In the genomic region with DNA sequence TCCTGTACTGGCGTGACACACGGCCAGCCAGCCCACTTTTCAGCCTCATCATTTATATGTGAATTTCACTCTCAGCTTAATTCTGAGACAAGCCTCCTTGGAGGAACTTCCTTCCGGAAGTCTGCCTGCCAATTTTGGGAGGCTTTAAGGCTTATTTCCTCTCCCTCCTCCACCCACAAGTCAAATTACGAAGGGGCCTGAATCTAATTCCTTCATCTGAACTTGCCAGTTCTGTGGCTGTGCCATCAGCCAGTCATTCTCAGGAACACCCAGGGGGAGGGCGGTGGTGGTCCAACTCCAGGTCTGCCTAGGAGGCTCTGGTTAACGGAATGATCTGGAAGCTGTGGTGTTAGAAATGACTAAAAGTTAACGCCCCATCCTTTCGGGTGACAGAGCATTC, we compare ENCODE assay signal across 15 mouse cellular contexts.
DNase-seq lines count a peak whose midpoint lies in the region; ATAC-seq and TF ChIP-seq lines count a peak whose summit lies in the region.
"Had no signal": no experiment of that assay in that cellular context is flagged by ENCODE, and none has a peak within 500 bp of the region (broad histone marks: within the 10 kb centered on the region; RNA-seq: fewer than 3 reads in every experiment).

No protein-coding gene starts in this region.

- H3K27ac ChIP-seq in layer of hippocampus, adult 2 months, result peak overlapping the region; percentile 72
- 0 out of 2 replicates have a peak overlapping the region, but pooled peaks have one; percentile 11 for H3K27ac ChIP-seq in embryonic facial prominence, embryonic 14.5 days (replicated peaks; ENCODE audit: low read depth, low read length)
- H3K27ac ChIP-seq in hindbrain, embryonic 14.5 days, result no peak overlapping the region
- H3K27ac ChIP-seq: hindbrain, embryonic 15.5 days; limb, embryonic 12.5 days; liver, embryonic 15.5 days; macrophage; midbrain, embryonic 12.5 days; neural tube, embryonic 13.5 days; stomach, postnatal 0 days had no signal

- H3K4me1 ChIP-seq in embryonic facial prominence, embryonic 14.5 days (ENCODE audit: control insufficient read depth, insufficient read depth, low read length), result peaks cover 7% of the 10 kb centered on the region; the same call in 1 of the 2 replicates
- peaks cover 14% of the 10 kb centered on the region; the same call in 1 of the 2 replicates for H3K4me1 ChIP-seq in hindbrain, embryonic 14.5 days (replicated peaks; ENCODE audit: control insufficient read depth, insufficient read depth, low read length)

- intact Hi-C loops in heart, postnatal 25 days (cut with DNase I), result loop anchor here (5.0 kb wide), 3 partner anchors 629 to 1494 kb away; no protein-coding TSS in a partner anchor

- peak; percentile 33; the same call in 1 of the 2 replicates for ATAC-seq in common myeloid progenitor, adult 5-6 weeks (replicated peaks; ENCODE audit: low read depth, poor library complexity, severe bottlenecking)
- ATAC-seq in embryonic facial prominence, embryonic 14.5 days (ENCODE audit: low read depth), result no peak
- ATAC-seq in hindbrain, embryonic 14.5 days (ENCODE audit: low FRiP score), result no peak

- no peaks in the 10 kb centered on the region for H3K27me3 ChIP-seq in embryonic facial prominence, embryonic 14.5 days (replicated peaks; ENCODE audit: control insufficient read depth, insufficient read depth, low read length)
- H3K27me3 ChIP-seq in hindbrain, embryonic 14.5 days (ENCODE audit: control insufficient read depth, insufficient read depth, low read length), result 0 out of 2 replicates have a peak, but pooled peaks cover 3% of the 10 kb centered on the region
- H3K27me3 ChIP-seq: liver, embryonic 15.5 days had no signal

- H3K36me3 ChIP-seq in embryonic facial prominence, embryonic 14.5 days (ENCODE audit: control insufficient read depth, insufficient read depth, low read length), result no peaks in the 10 kb centered on the region
- no peaks in the 10 kb centered on the region for H3K36me3 ChIP-seq in hindbrain, embryonic 14.5 days (replicated peaks; ENCODE audit: control insufficient read depth, insufficient read depth)
- H3K36me3 ChIP-seq: hindbrain, embryonic 15.5 days; limb, embryonic 12.5 days; liver, embryonic 15.5 days; midbrain, embryonic 12.5 days; neural tube, embryonic 13.5 days had no signal

- H3K9ac ChIP-seq in embryonic facial prominence, embryonic 14.5 days (ENCODE audit: low read depth, low read length), result no peak overlapping the region
- H3K9ac ChIP-seq in hindbrain, embryonic 14.5 days, result no peak overlapping the region
- H3K9ac ChIP-seq: hindbrain, embryonic 15.5 days; limb, embryonic 12.5 days; liver, embryonic 15.5 days; midbrain, embryonic 12.5 days; neural tube, embryonic 13.5 days had no signal

- 57% methylated on average over 8 of the region's 8 CpGs for WGBS in embryonic facial prominence, embryonic 14.5 days
- 81% methylated on average over 8 of the region's 8 CpGs for WGBS in hindbrain, embryonic 14.5 days

- DNase-seq in heart, adult 8-10 months (ENCODE audit: low spot score), result peak; percentile 16
- no peak for DNase-seq in heart, postnatal 25 days (ENCODE audit: low spot score)
- no peak for DNase-seq in layer of hippocampus, adult 2 months (ENCODE audit: low spot score in 2 of 2)
- DNase-seq in layer of hippocampus, adult 9-10 months (ENCODE audit: low spot score), result no peak
- DNase-seq in embryonic facial prominence, embryonic 14.5 days (ENCODE audit: low spot score), result peak; percentile 54
- no peak for DNase-seq in hindbrain, embryonic 14.5 days (ENCODE audit: low spot score)
- DNase-seq: gastrocnemius, postnatal 36 days had no signal

- no peak for TF ChIP-seq CTCF in layer of hippocampus, adult 2 months (conservative IDR thresholded peaks at IDR 0.05)

- no peaks in the 10 kb centered on the region for H3K9me3 ChIP-seq in embryonic facial prominence, embryonic 14.5 days (ENCODE audit: control insufficient read depth, low read length)
- no peaks in the 10 kb centered on the region for H3K9me3 ChIP-seq in hindbrain, embryonic 14.5 days (ENCODE audit: control insufficient read depth, low read length)
- H3K9me3 ChIP-seq: hindbrain, embryonic 15.5 days; limb, embryonic 12.5 days; liver, embryonic 15.5 days; midbrain, embryonic 12.5 days; neural tube, embryonic 13.5 days had no signal

- no peak overlapping the region for H3K4me3 ChIP-seq in layer of hippocampus, adult 2 months
- no peak overlapping the region for H3K4me3 ChIP-seq in embryonic facial prominence, embryonic 14.5 days (ENCODE audit: low read depth, low read length)
- H3K4me3 ChIP-seq in hindbrain, embryonic 14.5 days (replicated peaks; ENCODE audit: low read length), result no peak overlapping the region
- H3K4me3 ChIP-seq: hindbrain, embryonic 15.5 days; limb, embryonic 12.5 days; liver, embryonic 15.5 days; midbrain, embryonic 12.5 days; neural tube, embryonic 13.5 days had no signal

- no peak overlapping the region for H3K4me2 ChIP-seq in embryonic facial prominence, embryonic 14.5 days (ENCODE audit: low read depth, low read length)
- no peak overlapping the region for H3K4me2 ChIP-seq in hindbrain, embryonic 14.5 days (replicated peaks)
- H3K4me2 ChIP-seq: limb, embryonic 12.5 days; liver, embryonic 15.5 days had no signal

Comparison
In these comparisons a context has a peak if more than half of its experiments do, and no peak if none do; other contexts are left out.
1. DNase-seq: peak in heart, adult 8-10 months (single experiment) and embryonic facial prominence, embryonic 14.5 days (single experiment); none in heart, postnatal 25 days (single experiment), layer of hippocampus, adult 2 months (0 of 2), layer of hippocampus, adult 9-10 months (single experiment) and hindbrain, embryonic 14.5 days (single experiment).